Mouse (Mus musculus) urinary bladder, postnatal 0 days (tissue): ENCODE data around the gene Gm49384. TPM values are rescaled to one million over a fixed set of nuclear protein-coding genes. Genes with fewer than 3 reads are reported as not detected.

Source experiments
- microRNA-seq: library from miRNA; unstranded; fragments of <30 nt; microRNA quantifications from one replicate; pipeline ENCODE4, GENCODE M21; 2016
- polyA plus RNA-seq: library from polyadenylated mRNA; unstranded; fragments of >200 nt; fragmentation: Nextera tagmentation; extraction: Ambion mirVana; gene quantifications from 2 replicates; pipeline ENCODE4 v1.2.1, GENCODE M21; 2015

The Gm49384 gene
- 8.2 and 8.9 TPM in 2 replicates for polyA plus RNA-seq

DNA sequence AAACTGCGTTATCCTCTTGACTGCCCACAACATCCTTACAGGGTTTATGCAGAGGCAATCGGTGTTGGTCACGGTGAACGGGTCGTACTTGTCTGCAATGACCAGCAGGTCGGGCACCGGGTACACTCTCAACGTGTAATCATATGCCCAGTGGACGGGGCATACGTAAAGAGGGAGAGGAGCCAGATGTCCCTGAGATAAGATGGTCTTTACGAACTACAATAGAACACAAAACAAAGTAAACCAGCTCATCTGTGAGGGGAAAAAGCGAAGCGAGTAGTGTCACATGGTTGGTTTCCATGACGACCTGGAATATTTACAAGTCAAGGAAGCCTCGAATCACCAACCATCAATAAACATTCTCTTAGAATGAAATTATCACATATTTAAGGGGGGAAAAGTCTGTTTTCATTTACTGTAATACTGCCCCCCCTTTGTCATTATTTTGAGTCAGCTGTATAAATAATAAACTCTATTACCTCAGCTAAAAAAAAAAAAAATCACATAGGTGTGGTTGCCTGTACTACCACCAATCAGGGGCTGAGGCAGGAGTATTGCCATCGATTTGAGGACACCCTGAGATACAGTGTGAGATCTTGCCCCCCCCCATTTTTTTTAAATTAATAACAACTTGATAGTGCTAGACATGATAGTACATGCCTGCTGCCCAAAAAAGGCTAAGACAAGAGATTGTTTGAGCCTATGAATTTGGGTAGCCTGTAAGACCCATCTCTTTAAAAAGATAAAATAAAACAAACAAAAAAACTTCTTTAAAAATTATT is at the start of gene Gm49384:
TSS of gene Gm49384 (minus strand) at position 216 of the 782 bp plus-strand sequence.

DNA sequence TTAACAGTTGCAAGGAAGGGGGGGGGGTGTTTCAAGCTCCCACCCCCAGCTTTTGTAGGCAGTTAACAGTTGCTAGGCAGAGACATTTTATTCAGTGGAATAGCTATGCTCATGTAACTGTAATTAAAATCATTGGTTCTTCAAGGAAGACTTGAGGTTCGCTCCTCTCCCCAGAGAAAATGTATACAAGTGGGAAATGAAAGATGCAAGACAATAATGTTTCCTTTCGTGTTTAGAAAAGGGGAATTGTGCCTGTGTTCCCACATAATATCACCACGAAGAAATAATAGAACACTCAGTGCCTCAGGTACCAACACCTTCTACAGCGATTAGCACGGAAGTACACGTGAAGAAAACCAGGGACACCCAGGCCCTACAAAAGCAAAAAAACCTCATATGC is 36.8 kb upstream of the Gm49384 start, which contains the start of gene Klhdc1:
TSS of gene Klhdc1 (plus strand) at position 301 of the 400 bp plus-strand sequence.

DNA sequence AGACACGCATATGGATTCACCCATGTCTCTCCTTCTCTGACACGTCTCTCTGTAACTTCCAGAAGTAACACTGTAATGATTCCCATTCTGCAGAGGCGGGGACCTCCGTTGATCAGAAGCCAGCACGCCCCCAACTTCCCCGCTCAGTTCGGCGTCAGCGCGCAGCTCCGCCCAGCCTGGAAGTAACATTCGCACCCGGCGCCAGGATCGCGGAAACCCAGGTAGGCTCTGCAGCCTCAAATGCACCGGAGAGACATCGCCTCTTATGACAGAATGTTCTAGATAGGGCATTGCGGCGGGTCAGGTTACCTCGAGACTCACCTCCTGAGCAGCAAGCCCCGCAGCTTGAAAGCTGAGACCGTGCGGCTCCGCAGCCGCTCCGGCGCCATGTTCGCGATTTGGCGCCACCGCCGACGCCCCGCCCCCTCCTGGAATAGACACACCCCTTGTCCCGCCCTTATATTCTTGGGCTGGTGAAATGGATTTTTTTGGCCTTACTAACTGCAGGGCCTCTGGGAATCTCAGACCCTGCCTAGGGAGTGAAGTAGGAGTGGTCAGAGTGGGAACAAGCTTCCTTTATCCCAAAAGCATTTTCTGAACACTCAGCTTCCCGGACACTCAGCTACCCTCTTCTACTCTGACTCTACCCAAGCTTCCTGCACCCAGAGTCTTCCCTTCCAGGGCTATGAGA is 23.9 kb upstream of the Gm49384 start, which contains the start of gene Pole2:
TSS of gene Pole2 (minus strand) at position 420 of the 691 bp plus-strand sequence.

DNA sequence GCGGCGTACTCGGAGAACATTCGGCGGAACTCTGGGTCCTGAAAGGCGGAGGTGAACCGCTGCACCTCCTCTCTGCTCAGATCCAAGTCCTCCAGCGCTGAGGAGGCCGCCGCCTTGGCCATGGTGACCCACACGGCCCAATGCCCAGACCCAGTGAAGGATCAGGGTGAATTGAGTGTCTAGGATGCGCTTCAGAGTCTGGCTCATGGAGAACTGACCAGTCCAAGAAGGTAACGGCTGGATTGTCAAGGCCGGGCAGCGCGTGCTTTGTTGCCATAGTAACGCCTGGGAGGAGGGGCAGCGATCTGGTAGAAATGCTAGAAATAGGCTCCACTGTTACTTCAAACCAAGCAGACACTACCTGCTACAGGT is 5.9 kb downstream of the Gm49384 start, which contains the start of gene Dnaaf2:
TSS of gene Dnaaf2 (minus strand) at position 266 of the 372 bp plus-strand sequence.

DNA sequence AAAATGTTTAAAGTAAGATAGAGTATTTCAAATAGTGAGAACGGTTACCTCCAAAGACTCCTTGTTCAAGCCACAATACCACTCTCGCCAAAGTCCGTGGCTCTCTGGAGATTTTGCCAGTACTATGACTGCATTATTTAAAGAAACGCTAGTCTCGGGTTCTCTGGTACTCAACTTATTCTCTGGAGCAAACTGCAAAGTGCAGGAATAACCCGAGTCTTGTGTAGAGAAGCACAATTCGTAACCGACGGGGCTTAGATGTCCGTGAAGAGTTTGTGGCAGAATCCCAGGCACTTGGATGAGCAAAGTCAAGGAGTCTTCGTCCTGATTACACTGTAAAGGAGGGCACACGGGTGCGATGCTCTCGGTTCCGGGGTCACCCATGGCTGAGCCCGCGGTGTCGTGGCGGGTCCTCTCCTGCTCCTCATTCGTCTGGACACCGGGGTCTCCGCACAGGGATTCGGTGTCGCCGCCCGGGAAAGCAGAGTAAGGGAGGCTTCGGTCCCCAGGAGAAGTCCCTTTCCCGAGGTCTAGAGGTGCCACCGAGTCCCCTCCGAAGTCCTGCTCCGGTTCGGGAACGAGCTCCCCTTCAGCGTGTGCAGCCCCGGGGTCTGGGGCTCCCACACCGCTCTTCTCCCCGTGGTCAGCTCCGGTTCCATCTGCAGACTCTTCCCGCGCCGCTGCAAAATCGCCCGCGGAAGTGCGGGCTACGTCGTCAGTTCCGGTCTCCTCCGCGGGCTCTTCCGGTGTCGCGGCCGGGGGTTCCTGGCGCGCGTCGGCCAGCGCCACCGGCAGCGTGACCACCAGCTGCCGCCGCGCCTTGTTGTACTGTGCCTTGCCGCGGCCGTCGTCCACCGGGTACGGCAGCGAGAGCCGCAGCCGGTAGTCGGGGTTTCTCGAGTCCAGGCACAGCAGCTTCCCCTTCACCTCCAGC is 7.4 kb downstream of the Gm49384 start, which contains the start of gene Gm49383:
TSS of gene Gm49383 (minus strand) at position 661 of the 934 bp plus-strand sequence.

DNA sequence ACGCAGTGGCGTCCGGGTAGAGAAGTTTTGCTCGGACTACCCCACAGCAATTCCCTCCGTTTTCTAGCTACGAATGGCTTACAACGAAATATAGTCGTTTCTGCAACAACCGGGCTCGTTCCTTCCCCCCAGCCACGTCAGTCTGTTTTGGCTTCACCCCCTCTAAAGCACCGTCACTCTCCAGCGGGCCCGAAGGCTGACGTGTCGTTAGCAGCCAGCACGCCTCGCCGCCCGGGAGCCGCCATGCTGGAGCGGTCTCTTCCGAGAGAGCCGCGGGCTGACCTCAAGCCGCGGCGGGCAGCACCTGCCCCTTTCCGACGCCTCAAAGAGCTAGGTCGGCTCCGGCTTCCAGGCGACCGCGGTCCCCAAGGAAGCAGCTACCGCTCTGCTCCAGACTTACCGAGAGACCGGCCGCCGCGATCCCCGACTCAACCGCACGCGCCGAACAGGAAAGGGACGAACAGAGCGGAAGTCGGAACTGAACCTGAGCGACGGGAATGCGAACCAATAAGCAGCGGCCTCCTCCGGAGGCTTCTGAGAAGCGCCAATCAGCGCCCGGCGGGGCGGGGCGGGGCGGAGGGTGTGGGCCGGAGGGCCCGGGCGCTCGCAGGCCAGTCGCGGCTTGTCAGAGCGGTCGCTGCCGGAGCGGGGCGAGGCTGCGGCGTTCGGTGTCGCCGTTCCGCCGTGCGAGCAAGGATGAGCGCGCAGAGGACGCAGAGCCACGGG is 20.3 kb downstream of the Gm49384 start, which contains the start of the genes Rpl36al and Mgat2:
TSS of gene Rpl36al (minus strand) at position 501 of the 726 bp plus-strand sequence.
TSS of gene Mgat2 (plus strand) at position 575 of the 726 bp plus-strand sequence.

DNA sequence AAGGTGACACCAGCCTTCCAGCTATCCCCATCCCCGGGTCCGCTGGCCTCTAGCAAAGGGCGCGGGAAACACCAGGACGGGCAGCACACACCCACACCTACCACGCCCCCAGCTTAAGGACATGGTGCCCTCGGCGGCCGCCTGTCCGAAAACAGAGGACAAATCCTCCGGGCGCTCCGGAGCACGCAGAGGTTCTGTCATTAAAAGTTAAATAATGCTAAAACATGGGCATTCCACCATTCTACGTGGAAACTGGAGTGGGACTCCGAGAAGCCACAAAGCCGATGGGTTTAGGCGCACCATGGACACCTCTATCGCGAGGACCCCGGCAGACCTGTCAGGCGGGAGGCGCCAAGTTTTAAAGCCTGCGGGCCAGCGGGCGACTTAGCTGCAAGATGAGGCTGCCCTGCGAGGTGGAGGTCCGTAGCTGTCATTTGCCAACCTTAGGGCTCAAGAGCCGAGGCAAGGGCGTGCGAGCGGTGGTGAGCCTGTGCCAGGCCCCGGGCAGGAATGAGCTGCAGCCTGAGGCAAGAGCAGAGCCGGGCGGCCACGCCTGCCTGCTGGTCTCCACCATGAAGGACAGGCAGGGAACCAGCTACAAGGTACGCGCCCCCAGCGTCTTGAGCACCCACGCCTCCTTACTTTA is 35.5 kb downstream of the Gm49384 start, which contains the start of gene Lrr1:
TSS of gene Lrr1 (plus strand) at position 354 of the 646 bp plus-strand sequence.

DNA sequence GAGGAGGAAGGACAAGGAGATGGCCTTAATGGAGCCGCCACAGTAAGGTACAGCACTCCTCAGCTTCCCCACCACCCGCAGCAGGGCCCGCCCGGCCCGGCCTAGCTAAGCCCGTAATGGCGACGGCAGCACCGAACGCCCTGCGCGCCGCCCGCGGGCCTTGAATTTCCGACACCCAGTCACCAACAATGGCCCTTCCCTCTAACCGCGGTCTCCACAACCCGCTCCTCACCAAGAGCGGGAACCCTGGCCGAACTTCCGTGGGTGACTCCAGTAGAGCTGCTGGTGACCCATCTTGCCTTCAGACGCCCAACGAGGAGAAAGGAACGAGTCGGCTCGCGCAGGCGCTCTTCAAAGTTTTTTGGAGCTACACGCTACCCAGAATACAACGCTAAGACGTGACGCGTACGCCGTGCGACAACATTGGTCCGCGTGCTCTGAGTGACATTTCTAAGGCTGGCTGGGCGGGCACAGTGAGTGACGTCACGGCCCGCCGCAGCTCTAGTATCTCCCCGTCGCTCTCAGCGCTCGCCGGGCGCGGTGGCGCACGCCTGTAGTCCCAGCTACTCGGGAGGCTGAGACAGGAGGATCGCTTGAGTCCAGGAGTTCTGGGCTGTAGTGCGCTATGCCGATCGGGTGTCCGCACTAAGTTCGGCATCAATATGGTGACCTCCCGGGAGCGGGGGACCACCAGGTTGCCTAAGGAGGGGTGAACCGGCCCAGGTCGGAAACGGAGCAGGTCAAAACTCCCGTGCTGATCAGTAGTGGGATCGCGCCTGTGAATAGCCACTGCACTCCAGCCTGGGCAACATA is 45.1 kb downstream of the Gm49384 start, which contains the start of gene Rps29:
TSS of gene Rps29 (minus strand) at position 422 of the 813 bp plus-strand sequence.

Small RNAs within 50 kb of the gene (microRNA-seq; reads per million reads assigned to microRNA genes)
- gene Gm47287 (not detected), gene Gm47295 (1.2 reads per million)

Other genes starting within 250 kb of the Gm49384 start
- 1,704 and 1,741 TPM in 2 replicates for gene Rps29, start 45.1 kb downstream of the Gm49384 start, polyA plus RNA-seq
- gene Lrr1, start 35.5 kb downstream of the Gm49384 start, polyA plus RNA-seq: 3.2 and 5.1 TPM in 2 replicates
- 635 and 701 TPM in 2 replicates for gene Rpl36al, start 20.2 kb downstream of the Gm49384 start, polyA plus RNA-seq
- 49.5 and 59.7 TPM in 2 replicates for gene Mgat2, start 20.1 kb downstream of the Gm49384 start, polyA plus RNA-seq
- gene Gm49383, start 7.2 kb downstream of the Gm49384 start, polyA plus RNA-seq: 9.5 and 10.3 TPM in 2 replicates
- 3.3 and 4.6 TPM in 2 replicates for gene Dnaaf2, start 5.8 kb downstream of the Gm49384 start, polyA plus RNA-seq
- 7.3 and 10.6 TPM in 2 replicates for gene Pole2, start 23.9 kb upstream of the Gm49384 start, polyA plus RNA-seq
- gene Klhdc1, start 36.9 kb upstream of the Gm49384 start, polyA plus RNA-seq: 11.9 and 12.3 TPM in 2 replicates
- gene Klhdc2, start 92.4 kb upstream of the Gm49384 start, polyA plus RNA-seq: 73.1 and 77.7 TPM in 2 replicates
- gene Nemf, start 152.9 kb upstream of the Gm49384 start, polyA plus RNA-seq: 45.2 and 54.1 TPM in 2 replicates
- gene Arf6, start 167.9 kb upstream of the Gm49384 start, polyA plus RNA-seq: 51.1 and 62.3 TPM in 2 replicates
- gene Gm9887, start 168.2 kb upstream of the Gm49384 start, polyA plus RNA-seq: 2.0 and 2.9 TPM in 2 replicates